Mouse (Mus musculus): ENCODE measurements around the gene Gpr137c.
A peak's percentile ranks its signal among the peaks of the same experiment; 100 is the strongest.

The Gpr137c gene

DNA sequence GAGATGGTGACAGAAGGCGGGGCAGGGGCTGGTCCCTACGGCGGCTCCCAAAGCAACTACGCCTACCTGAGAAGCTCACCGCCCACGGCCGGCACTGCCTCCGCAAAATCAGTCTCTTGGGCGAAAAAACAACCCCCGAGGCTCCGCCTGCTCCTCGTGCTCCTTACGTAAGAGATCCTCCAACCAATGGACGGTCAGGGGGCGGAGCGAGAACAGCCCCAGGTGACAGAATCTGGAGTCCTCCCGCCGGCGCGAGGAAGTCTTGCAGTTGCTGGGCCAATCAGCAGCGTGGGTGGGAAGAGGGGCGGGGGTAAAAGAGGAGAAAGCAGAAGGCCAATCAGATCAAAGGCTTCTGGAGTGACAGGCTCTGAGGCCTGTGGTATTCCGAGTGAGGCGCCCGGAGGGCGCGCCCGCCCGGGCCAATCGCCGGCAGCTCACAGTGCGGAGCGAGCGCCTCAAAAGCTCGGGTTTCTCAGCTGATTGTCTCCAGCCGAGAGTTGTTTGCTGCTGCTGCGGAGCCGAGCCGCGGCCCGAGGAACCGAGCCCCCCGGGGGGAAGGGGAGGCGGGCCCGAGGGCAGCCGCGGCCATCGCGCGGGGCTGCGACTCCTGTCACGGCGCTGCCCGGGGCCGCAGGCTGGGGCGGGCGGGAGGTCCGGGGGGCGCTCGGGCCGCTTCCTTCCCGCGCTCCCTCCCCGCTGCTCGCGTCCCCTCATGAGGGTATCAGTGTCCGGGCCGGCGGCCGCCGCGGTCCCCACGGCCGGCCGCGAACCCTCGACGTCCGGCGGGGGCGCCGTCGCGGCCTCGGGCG lies at the start of gene Gpr137c:
Gene Gpr137c, plus strand, starts transcription at position 437 of the 809 bp plus-strand sequence.
- peak; percentile 100 for DNase-seq (ENCODE audit: low read depth)

DNA sequence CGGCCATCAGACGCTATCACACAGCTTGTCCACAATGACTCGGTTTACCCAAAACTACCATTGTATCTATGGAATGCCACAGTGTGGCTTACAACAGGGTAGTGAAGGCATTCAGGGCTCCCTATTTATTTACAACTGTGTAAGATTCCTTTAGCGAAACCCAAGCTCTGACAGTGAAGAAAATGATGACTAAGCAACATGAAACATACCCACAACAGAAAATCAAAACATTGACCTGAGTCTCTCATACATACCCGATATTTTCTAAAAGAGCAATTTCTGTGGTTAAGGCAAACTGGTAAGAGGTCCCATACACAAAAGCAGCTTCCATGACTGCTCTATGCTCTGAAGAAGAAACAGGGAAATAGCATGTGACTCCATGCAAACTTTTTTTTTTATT lies 47.3 kb upstream of the Gpr137c start:
- no peak for DNase-seq (ENCODE audit: low read depth)

DNA sequence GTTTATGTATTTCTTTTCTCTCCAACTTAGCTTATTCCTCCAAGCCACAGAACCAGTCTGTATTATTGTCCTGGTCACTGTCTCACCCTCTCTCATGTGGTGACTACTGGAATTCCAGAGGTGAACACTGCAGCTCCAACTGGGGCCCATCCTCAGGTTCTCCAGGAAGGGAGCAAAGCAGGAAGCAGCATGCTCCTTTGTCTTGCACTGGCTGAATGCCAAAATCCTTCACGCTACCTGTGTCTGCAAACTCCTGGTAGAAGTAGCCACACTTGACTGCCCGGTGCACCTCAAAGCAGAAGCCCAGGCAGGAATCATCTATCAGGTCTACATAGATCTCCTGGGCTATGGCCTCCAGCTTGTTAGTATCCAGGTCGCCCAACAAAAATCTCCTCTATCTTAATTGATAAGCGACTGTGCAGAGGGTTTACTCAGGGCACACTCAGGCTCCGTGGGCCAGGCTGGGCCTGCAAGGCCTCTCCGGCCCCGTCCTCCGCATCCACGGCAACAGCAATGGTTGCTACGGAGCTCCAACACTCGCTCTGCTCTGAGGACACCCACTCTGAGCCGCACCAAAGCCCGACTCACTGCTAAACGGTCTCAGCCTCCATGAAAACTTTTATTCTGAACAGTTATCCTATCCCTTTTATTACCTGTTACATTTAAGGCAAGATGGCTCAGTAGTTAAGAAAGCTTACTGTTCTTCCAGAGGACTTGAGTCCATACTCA lies 44.3 kb upstream of the Gpr137c start:
- DNase-seq (ENCODE audit: low read depth): no peak

DNA sequence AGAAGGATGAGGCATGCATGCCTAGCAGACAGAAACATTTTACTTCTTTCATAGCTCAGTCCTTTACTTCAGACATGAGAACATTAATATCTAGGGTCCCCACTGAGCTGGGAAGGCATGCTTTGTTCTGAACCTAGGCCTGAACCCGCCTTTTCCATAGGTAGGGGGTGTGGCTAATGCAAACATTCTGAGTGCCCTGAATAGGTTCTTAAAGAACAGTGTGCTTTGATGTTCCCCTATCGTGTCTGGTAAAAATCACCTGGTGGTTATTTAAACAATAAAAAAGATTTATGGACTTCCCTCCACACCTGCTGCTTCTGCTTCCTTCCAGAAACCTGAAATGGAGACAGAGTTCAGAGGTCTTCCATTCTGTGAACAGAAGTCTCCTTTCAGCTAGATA lies 40.3 kb upstream of the Gpr137c start:
- DNase-seq (ENCODE audit: low read depth): no peak

DNA sequence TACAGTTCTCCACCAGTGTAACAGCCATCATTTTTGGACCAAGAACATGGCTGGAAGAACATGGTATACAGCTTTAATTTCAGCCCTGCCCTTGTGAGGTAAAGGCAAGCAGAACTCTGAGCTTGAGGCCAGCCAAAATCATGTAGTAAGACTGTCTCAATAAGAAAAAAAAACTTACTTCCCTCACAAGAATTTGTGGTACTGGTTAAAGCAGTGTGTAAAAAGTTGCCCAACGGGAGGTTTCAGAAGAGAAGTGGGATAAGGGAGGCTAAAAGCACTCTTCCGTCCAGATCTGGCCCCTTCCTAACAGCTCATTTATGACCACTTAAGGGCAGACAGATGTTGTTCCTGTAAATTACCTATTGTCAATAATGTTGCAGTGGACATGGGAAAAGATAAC lies 39.9 kb upstream of the Gpr137c start:
- DNase-seq (ENCODE audit: low read depth): no peak

DNA sequence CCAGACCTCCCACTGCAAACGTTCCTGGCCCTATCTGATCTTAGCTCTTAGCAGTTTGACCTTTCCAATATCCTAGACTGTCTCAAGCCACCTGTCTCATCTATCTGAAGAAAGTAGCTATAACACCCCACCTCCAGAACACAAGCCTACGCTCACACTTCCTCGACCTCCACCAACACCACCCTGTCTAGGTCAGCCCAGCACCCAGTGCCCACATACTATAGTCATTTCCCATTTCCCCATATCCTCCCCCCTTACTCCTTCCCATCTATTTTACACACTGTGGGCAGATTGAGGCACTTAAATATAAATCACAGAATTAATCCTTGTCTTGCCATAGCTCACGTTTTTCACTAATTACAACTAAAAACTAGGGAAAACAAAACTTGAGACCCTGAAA lies 37.9 kb upstream of the Gpr137c start:
- no peak for DNase-seq (ENCODE audit: low read depth)

DNA sequence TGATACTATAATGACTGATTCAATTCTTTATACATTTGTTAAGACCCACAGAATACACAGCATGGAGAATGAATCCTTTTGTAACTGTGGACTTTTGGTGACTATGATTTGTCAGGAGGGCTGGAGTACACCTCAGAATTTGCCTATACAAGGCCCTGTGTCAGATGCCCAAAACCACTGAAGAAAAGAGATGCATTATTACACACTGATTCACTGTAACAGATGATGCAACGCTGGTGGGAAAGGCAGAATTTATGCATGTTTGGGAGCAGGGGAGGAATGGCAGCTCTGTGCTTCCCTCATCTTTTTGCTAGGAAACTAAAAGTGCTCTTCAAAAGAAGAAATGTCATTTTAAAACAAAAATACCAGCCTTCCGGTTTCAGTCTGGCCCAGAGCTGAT lies 28.5 kb upstream of the Gpr137c start:
- no peak for DNase-seq (ENCODE audit: low read depth)

DNA sequence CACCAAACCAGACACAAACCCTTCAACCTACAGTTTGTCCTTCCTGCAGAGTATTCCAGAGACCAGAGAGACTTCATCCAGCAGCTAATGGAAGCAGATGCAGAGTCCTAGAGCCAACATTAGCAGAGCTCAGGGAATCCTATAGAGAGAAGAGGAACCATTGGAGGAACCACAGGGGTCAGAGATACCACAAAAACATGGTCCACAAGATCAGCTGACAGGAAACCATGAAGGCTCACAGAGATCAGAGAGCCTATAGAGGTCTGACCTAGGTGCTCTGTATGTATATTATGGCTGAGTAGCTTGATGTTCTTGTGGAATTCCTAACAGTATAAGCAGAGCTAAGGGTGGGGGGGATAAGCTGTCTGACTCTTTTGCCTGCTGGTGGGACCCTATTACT lies 18.9 kb upstream of the Gpr137c start:
- DNase-seq (ENCODE audit: low read depth): no peak

DNA sequence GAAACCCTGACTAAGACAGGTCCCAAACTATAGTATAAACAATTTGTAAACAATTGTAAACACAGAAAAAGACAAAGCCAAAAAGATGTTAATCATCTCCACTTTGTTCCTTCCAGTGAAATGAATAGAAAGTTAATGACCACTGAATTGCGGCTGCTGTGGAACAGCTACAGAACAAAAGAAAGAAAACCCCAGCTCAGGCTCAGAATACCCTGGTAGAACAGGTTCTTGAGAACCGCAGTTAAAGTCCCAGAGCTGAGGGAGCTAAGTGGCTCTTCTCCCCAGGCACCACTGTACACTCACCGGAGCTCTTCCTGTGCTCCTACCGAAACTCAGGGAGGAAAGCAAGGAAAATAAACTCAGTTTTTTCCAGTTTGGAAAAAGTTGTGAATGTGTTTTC lies 8.8 kb upstream of the Gpr137c start:
- no peak for DNase-seq (ENCODE audit: low read depth)

DNA sequence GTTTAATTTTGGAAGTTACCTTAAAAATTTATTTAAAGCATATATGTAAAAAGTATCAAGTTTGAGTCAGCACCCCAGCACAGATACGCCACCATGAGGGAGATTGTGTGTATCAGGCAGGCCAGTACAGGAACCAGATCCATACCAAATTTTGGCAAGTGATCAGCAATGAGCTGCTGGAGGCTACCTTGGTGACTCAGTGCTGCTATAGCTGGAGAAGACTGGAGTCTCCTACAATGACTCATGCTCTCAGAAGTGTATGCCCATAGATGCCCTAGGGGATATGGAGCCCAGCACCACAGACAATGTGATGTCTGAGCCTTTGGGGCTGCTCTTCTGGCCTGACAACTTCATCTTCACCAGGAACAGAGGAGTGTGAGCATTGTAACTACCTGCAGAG lies 8.1 kb upstream of the Gpr137c start:
- no peak for DNase-seq (ENCODE audit: low read depth)

DNA sequence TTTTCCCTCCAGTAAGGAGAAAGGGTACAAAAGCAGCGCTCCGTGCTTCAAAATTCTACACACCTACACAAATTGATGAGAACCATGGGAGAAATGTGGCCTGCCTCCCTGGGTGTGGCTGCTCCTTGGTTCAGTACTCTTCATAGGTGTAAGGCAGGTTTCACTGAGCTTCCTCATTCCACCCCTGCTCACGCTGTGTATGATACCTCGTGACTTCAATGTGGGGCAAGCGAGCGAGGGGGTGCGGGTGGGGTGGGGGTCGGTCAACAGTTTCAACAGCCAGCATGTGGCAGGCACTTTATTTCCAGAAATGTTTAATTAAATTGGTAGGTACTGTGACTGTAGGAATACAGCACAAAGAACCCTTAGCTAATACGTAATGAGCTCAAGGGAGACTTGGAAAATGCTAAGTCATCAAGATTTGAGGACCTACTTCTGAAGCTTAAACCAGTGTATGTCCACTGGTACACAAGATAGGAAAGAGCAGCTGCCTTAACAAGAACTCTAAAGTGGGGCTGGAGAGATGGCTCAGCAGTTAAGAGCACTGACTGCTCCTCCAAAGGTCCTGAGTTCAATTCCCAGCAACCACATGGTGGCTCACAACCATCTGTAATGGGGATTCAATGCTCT lies 2.7 kb upstream of the Gpr137c start:
- no peak for DNase-seq (ENCODE audit: low read depth)

DNA sequence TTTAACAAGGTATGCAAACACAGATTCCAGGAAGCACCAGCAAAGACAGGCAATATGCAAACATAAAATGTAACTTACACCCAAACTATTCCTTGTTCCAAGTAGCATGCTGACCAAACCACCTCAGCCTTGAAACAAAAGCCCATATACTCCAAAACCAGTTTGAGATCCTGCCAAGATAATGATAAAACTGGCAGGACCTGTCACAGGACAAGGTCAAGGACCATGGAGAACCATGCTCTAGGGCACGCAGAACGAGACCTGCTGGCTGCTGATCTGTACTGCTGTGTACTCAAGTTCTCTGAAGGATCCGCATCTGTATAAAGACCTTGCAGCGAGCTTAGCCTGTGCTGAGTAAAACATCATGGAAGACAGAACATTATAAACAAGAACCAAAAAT lies 1.8 kb upstream of the Gpr137c start:
- no peak for DNase-seq (ENCODE audit: low read depth)

DNA sequence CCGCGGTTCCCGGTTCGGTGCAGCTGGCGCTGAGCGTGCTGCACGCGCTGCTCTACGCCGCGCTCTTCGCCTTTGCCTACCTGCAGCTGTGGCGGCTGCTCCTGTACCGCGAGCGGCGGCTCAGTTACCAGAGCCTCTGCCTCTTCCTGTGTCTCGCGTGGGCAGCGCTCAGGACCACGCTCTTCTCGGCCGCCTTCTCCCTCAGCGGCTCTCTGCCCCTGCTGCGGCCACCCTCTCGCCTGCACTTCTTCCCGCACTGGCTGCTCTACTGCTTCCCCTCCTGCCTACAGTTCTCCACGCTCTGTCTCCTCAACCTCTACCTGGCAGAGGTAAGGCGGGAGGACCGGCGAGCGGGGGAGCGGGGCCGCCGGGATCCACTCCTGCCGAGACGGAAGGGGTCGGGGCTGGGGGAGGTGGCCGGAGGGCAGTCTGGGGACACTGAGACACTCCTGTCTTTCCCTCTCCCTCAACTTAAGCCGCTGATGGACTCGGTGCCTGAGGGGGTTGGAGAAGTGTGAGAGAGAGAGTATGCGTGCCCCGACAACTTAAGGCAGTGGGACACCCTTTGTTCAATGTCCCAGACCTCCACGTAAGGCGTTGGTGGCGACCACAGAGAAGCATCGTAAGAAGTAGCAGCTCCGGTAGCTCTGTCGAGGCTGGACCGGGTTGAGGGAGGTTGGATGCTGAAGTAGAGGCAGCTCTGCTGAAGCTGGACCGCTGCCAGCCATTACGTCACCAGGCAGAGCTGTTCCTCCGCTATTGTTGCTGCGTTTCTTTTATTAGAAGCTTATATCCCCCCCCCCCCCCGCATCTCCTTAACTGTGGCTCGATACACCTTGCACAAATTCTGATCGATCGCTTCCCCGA lies 806 bp downstream of the Gpr137c start, which contains the start of gene Txndc16:
Gene Txndc16, minus strand, starts transcription at position 239 of the 867 bp plus-strand sequence.
- DNase-seq (ENCODE audit: low read depth): peak; percentile 87

DNA sequence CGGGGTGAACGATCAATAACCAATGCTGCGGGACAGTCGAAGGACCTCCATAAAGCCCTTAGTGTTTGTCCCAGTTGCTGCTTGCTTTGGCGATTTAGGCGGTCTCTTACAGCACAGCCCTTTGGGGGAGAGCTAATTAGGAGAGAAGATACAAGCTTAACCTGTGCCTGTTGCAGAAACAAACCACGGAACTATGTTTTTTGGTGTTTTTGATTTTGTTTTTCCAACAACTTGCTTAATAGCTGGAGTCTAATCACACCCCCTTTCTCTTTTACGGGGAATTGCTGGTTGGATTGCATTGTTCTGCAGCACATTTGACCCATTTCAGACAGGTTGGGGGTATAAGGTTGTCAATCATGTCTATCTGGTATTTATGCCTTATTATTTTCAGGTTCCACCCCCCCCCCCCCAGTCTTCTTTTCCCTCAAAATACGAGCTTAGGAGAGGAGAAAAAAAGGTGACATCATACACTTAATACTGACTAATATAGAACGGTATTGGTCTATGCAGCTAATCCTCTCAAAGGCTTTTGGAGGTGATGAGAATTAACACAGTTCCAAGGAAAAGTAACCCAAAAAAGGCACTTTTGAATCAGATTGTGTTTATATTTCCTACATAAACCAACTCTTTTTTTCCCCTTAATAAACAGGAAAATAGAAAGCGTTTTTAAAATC lies 1.6 kb downstream of the Gpr137c start:
- no peak for DNase-seq (ENCODE audit: low read depth)

DNA sequence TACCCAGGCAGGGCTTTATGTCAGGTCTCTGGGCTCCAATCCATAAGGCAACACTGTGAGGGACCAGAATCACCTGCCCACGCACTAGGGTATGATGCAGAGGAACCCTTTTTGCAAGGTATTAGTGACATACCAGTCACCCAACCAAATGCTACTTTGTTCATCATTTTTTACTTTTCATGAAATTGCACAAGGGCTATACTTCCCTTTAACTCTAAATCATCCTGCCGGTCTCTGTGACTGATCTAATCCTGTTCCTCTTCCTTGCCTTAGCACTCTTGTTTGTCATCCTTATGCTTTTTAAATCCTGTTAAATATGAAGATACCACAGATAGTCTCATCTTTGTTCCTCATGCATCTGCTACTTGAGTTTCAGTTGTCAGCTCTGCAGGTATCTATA lies 19.5 kb downstream of the Gpr137c start:
- DNase-seq (ENCODE audit: low read depth): no peak

DNA sequence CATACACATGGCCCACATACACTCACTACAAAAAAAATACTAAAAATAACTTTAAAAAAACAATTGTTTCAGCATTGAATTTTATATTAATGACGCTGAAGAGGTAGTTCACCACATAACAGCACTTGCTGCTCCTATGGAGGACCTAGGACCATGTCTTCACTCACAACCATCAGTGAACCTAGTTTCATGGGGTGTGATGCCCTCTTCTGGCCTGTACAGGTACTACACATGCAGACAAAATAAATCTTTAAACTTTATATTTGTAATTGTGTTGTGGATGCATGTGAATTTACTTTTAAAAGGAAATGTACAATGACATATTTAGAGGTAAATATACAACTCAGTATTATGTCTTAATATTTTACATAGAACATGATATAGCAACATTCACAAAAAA lies 22.1 kb downstream of the Gpr137c start:
- DNase-seq (ENCODE audit: low read depth): peak; percentile 45

DNA sequence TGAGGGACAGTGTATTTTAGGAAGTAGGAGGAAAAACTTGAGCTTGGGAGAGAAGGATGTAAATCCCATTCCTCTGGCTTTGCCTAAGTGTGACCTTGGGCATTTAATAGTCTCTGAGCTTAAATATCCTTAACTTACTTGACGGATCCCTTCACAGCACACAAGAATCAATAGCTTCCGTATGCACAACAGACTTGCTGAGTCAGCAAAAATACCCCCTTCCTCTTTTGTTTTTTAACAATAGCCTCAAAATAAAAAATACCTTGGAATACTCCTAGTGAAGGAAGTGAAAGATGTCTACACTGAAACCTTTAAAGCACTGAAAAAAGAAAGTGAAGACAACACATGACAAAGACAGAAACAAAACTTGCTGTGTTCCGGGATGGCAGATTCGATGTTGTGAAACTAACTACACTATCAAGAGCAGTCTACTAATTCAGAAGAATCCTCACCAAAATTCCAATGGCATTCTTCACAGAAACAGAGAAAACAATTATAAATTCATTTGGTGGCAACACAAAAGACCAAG lies 32.1 kb downstream of the Gpr137c start:
- DNase-seq (ENCODE audit: low read depth): no peak

DNA sequence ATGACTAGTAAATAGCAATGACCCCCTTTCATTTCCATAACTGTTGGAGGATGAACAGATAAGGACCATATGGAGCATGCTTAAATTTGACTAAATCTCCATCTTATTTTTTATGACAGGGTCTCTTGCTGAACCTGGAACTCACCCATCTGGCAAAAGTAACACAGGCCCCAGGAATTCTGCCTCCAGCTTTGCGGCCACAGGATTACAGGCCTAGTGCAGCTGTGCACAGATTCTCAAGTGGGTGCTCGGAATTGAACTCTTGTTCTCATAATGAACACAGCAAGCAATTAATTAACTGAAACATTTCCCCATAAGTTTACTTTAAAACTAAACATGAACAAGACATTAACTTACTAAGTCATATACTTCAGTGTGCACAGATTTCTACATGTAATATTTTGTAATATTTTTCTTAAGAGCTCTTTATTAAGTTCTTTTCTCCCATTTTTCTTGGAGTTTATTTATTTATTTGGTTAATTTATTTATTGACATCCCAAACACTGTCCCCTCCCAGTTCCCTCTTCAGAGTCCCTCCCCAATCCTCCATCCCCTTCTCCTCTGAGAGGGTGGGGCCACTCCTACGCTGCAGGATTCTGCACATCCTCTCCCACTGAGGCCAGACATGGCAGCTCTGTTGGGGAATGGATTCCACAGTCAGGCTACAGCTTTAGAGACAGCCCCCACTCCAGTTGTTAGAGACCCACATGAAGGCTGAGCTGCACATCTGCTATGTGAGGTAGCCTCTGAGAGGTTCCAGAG lies 44.5 kb downstream of the Gpr137c start:
- no peak for DNase-seq (ENCODE audit: low read depth)

DNA sequence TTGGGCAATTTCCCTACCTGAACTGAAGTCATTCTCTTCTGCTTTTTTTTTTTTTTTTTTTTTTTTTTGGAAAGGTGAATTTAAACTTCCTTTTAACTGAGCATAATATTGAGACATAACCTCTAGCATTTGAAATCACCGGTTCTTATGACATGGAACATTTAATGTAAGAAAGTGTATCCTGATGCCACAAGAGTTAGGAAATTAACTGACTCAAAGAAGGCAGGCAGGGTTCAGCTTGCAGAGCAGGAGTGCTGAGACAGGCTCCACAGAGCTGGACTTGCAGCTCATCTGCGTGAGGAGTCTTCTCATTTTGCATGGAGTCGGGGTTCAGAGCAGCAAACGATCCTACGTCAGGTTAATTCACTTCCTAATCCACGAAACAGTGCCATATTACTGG lies 56.3 kb downstream of the Gpr137c start:
- no peak for DNase-seq (ENCODE audit: low read depth)

DNA sequence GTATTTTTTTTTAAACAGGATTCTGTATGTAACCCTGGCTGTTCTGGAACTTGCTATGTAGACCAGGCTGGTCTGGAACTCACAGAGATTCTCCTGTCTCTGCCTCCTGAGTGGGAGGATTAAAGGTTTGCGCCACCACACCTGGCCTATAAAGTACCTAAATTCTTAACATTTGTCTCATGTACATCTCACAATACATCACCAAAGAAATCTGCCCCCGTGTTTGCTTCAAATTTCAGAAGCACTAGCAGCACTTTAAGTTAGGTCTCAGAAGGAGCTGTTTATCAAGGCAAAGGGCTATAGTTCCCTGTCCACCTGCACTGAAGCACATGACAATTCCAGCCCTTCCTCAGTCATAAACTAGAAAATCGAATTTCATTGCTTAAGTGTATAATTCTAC lies 62.5 kb downstream of the Gpr137c start:
- DNase-seq (ENCODE audit: low read depth): no peak

DNA sequence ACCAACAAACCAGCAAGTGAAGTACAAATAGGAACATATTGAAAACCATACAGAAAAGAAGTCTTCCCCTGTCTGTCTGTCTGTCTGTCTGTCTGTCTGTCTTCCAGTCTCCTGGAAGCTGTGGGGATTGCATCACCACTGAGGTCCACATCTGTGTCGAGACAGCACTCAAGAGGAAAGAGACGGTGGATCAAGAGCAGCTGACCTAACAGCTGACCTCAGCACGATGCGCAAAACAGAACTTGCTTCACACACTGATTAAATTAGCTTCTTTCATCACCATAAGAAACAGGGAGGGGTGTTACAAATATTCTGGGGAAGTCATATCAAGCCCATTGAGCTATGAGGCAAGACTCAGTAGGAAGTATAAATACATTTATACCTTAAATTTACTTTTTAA lies 72.1 kb downstream of the Gpr137c start:
- no peak for DNase-seq (ENCODE audit: low read depth)
